Mouse (Mus musculus) adrenal gland, adult 18-20 months (tissue): ENCODE data around the gene Zfp36l2. TPM values are rescaled to one million over a fixed set of nuclear protein-coding genes. Genes with fewer than 3 reads are reported as not detected.
"Not testable (repeated sequence)": the region's sequence is repeated elsewhere in the genome, so short reads cannot be mapped to it uniquely, and the experiment has no call there.

ENCODE experiments used
- DNase-seq, 2 experiments: peaks; one replicate each; pipeline ENCODE4 v3.0.0; 2021 to 2022; ENCODE audit warnings: low spot score in 2 of 2
- long read RNA-seq, 2 experiments: library from polyadenylated mRNA; stranded (forward); transcript quantifications; one replicate each; pipeline ENCODE4 v2.0.0; 2021
- total RNA-seq, 2 experiments: library from RNA; stranded (reverse); gene quantifications; 1 replicate in 1 of 2; 2 replicates in 1 of 2; pipeline ENCODE4 v1.2.3; 2021

The Zfp36l2 gene
- 10 to 100 TPM; 51.2 to 89.3 TPM for total RNA-seq
- long read RNA-seq, experiment 1, transcript Zfp36l2-201 (2 exons, 3,530 nt): major isoform, 44 of 55 reads
- long read RNA-seq, experiment 1, partial matches to known transcripts: 0 of 55 reads
- long read RNA-seq, experiment 1, other reads (novel, unspliced or antisense): 11 of 55 reads
- long read RNA-seq, experiment 2, transcript Zfp36l2-201 (2 exons, 3,530 nt): major isoform, 23 of 74 reads
- long read RNA-seq, experiment 2, partial matches to known transcripts: 0 of 74 reads
- long read RNA-seq, experiment 2, other reads (novel, unspliced or antisense): 51 of 74 reads

- peak; percentile 96 to 97 for DNase-seq
These were observed at the start of gene Zfp36l2 for GRCm38 (mm10) chr17:84187727-84188373. Gene Zfp36l2 (minus strand): TSS chr17:84187947.

GRCm38 (mm10) chr17:84236781-84237557 lies 49.2 kb upstream of the Zfp36l2 start:
- no peak for DNase-seq

DNA sequence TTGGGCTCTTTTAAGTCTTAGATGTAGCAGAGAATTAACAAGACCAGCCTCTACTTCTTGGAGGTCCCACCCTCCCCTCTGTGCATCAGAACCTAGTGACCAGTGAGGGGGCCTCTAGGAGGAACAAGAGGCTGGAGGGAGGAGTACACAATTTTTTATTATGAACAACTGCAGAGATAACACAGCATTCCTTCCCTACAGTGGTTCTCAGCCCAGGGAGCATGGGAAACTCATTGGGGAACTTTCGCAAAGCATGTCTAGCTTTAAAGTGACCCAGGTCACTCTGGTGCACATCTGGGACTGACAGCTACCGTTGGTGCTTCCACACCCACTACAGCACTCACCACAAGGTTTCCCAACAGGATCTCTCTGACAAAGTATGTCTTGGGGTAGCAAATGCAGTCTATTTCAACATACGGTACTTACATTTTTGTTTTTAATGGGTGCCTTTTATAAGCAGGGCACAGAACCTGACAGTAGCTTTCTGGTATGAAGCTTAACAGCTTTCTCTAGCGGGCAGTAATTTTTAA lies 47.7 kb upstream of the Zfp36l2 start:
- DNase-seq: no peak

DNA sequence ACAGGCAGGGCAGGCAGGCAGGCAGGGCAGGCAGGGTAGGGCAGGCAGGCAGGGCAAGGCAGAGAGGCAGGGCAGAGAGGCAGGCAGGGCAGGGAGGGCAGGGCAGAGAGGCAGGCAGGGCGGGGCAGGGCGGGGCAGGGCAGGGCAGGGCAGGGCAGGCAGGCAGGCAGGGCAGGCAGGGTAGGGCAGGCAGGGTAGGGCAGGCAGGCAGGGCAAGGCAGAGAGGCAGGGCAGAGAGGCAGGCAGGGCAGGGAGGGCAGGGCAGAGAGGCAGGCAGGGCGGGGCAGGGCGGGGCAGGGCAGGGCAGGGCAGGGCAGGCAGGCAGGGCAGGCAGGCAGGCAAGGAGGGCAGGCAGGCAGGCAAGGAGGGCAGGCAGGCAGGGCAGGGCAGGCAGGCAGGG lies 47.0 kb upstream of the Zfp36l2 start:
- not testable (repeated sequence) for DNase-seq

GRCm38 (mm10) chr17:84233758-84234157 lies 46.0 kb upstream of the Zfp36l2 start:
- no peak for DNase-seq

DNA sequence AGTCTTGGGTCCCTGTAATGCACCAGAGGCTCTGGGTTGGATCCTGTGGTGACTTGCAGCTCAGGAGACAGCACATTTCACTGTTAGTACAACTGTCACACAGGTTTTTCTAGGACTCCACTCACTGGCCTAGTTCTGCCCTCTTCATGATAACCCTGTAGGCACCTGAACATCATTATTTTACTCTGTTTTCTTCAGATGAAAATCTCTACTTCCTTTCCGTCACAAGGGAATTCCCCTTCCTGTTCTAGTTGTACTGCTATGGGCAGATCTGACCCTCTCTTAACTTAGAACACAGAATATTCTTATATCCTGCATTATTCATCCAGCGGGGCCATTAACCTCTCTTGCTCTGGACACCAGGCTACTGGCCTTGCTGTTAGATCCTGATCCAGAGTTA lies 43.6 kb upstream of the Zfp36l2 start:
- no peak for DNase-seq

- DNase-seq: no peak
These were observed 40.5 kb upstream of the Zfp36l2 start for GRCm38 (mm10) chr17:84228223-84228622.

- no peak for DNase-seq
These were observed 38.9 kb upstream of the Zfp36l2 start for GRCm38 (mm10) chr17:84226681-84227080.

DNA sequence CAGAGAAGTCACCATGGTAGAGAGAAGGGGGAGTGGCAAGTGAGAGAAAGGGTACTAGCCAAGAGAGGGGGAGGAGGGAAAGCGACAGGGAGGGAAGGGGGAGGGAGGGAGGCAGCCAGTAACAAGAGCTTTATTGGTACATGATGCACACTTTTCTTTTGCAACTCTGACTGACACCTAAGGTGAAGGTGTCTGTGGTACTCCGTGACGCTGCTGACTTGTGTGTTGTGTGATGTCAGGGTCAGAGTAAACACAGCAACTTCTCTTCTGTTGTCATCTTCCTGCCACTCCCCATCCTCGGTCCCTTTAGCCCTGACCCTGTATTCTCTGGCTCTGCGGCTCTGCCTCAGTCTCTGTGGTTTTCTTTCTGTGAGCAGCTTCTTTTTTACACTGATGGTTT lies 38.5 kb upstream of the Zfp36l2 start:
- no peak for DNase-seq

DNA sequence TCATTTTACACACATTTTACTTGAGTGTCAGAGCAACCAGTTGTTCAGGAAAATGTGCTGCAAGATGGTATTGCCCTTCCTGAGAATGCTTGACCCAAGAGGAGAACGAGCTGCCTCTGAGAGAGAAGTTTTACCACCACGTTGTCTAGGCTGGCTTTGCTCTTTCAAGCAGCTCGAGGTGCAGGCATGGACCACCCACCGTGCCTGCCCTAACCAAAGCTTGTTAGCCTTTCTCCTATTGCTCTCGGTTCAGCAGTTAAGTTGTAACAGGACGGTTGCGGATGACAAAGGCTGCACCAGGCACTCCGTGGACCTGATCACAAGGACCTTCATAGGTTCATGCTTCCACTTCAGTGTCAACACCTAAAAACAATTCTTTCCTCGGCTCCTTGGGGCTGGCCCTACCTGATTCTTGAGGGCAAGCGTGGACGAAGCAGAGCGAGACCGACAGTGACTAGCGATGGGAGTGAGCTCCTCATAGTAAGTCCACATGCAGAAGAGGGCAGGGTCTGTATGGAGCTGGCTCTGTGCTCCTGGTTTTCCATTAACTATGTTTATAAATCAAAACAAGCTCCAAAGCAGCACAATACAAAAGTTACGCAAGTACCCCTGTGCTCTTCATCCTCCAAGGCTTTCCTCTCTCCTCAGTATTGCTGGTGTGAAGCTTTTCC lies 36.6 kb upstream of the Zfp36l2 start:
- no peak for DNase-seq

DNA sequence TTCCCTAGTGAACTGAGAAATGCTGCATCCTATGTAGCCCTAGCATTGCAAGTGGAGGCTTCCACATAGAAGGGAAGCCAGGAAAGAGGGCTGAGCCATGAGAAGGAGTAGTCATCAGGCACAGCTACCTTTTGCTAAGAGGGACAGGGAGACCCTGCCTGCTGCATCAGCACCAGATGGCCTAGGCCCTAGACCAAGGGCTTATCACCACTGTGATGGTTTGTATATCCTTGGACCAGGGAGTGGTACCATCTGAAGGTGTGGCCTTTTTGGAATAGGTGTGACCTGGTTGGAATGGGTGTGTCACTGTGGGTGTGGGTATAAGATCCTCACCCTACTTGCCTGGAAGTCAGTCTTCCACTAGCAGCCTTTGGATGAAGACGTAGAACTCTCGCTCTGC lies 31.1 kb upstream of the Zfp36l2 start:
- DNase-seq: not testable (repeated sequence)

DNA sequence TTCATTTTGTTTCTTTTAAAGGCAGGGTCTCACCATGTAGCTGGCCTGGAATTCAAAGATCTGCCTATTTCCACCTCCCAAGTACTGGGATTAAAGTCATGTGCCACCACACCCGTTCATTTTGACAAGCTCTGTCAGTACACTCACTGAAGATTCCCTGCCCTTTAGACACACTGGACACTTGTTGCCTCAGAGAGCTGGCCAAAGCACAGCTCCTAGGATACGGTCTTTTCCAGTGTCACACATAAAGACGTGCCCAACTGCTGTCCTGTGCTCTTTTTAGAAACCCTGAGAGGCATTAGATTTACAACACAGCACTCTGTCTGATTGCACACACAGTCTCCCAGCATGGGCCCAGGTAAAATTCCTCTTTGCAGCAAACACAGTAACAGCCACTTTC lies 29.9 kb upstream of the Zfp36l2 start:
- no peak for DNase-seq

- DNase-seq: peak in 1 of 2 experiments; percentile 21
These were observed 27.7 kb upstream of the Zfp36l2 start for GRCm38 (mm10) chr17:84215264-84215960.

- no peak for DNase-seq
These were observed 25.7 kb upstream of the Zfp36l2 start for GRCm38 (mm10) chr17:84213464-84213863.

DNA sequence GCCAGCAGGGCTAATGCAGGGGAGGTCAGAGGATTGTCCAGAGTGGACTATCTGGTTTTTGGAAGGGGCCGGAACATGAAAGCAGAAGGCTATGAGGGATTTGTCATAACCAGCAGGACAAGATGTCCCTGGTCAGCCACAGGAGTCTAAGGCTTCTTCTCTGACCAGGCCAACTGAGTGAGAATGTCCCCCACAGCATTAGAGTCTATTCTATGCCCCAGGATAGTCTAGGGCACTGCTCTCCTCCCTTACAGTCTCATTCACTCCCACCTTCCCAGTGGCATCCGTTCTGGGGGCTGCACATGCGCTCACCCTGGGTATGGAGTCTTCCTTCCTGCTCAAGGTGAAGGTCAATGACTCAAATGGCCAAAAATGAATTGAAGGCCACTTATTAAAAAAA lies 19.9 kb upstream of the Zfp36l2 start:
- peak in 1 of 2 experiments; percentile 22 for DNase-seq

DNA sequence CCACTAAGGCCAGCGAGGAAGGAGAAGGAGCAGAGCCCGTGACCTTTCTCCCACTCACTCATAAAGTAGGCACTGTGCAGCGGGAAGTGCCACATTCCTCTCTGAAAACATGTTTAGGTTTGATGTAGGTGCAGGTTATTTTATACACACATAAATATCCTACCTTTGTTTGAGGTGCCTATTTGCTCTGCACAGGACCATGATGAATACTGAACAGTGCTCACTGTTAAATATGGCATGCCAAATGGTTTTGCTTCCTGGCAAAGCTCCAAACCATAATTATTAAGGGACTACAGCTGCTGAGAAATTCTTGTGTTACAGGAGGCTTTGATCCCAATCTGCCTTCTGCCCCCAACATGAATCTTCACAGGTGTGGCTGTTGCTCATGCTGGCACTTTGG lies 18.5 kb upstream of the Zfp36l2 start:
- DNase-seq: no peak

DNA sequence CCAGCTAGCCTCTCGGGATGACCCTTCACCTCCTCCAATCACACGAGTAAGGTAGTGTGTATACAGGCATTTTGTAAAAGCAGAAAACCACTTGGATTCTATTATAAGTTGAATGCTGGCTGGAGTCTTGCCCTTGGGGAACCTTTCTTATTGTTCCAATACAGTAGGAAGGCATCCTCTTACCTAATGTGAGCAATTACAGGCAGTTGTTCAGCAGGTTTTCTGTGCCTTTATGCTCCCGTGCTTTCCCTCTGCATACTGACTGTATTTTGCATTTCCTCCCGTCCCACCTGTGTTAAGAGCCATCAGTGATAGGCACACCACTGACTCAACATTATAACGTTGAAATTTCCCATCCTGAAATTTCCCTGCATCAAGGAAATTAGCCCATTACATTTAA lies 17.2 kb upstream of the Zfp36l2 start:
- no peak for DNase-seq

- no peak for DNase-seq
These were observed 15.6 kb upstream of the Zfp36l2 start for GRCm38 (mm10) chr17:84203340-84203739.

GRCm38 (mm10) chr17:84201183-84201582 lies 13.4 kb upstream of the Zfp36l2 start:
- no peak for DNase-seq

DNA sequence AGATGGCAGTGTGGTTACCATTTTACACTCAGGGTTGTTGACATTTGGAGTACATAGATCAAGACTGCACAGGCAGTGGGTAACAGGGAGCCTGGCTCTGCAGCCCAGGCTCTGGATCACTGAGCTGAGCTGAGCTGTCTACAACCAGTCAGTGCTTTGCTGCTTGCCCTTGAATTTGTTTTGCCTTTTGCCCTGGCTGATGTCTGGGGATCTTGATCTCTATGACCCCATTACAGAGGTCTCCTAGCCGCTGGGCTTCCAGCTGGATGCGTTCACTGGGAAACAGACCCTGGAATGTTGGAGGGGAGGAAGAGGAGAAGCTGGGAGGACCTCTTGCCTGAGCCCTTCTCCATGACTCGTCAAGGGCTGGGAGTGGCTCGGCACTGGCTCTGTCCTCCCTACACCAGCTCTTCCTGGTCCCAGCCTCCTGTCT lies 10.2 kb upstream of the Zfp36l2 start:
- no peak for DNase-seq

DNA sequence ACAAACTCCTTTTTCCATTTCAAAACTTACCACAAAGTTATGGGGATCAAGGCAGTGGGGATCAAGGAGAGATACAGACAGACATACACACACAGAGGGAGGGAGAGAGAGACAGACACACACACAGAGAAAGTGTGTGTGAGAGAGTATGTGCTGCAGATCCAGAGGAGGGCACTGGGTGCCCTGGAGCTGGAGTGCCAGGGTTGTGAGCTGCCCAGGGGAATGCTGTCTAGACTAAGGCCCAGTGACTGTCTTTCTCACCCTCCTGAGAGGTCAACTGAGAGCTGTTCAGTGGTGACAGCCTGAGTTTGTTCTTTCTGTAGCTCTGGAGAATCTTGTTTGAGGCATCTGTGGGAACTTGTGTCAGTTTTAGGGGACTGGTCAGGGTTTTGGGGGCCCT lies 8.6 kb upstream of the Zfp36l2 start:
- DNase-seq: no peak
